Mouse (Mus musculus) adrenal gland, adult 18-20 months (tissue): ENCODE results near the gene Chchd10. TPM values are rescaled to one million over a fixed set of nuclear protein-coding genes. Genes with fewer than 3 reads are reported as not detected.

Experiments used
- DNase-seq, 2 experiments: peaks; one replicate each; pipeline ENCODE4 v3.0.0; 2021 to 2022; ENCODE audit warnings: low spot score in 2 of 2
- total RNA-seq, 2 experiments: library from RNA; stranded (reverse); gene quantifications; 1 replicate in 1 of 2; 2 replicates in 1 of 2; pipeline ENCODE4 v1.2.3; 2021

Chchd10 gene
- total RNA-seq, 2 experiments from 2014 or later, result 918 to 1,521 TPM

GRCm38 (mm10) chr10:75948079-75948478 lies 15.1 kb downstream of the Chchd10 start:
- DNase-seq, result no peak

GRCm38 (mm10) chr10:75949053-75950045 lies 16.4 kb downstream of the Chchd10 start:
- DNase-seq, result no peak

GRCm38 (mm10) chr10:75950791-75951210 lies 17.9 kb downstream of the Chchd10 start:
- DNase-seq, result no peak

- peak in 1 of 2 experiments; percentile 52 for DNase-seq
These were observed 18.6 kb downstream of the Chchd10 start for GRCm38 (mm10) chr10:75951424-75952050.

GRCm38 (mm10) chr10:75954381-75954811 lies 21.5 kb downstream of the Chchd10 start, which contains the start of gene Gm5134:
Gene Gm5134 (plus strand): TSS chr10:75954514.
- no peak for DNase-seq

- DNase-seq, result no peak
These were observed 40.9 kb downstream of the Chchd10 start for GRCm38 (mm10) chr10:75973846-75974245.

- peak in 1 of 2 experiments; percentile 12 for DNase-seq
These were observed 42.3 kb downstream of the Chchd10 start for GRCm38 (mm10) chr10:75975216-75975615.

GRCm38 (mm10) chr10:75978119-75978834 lies 45.3 kb downstream of the Chchd10 start:
- no peak for DNase-seq

GRCm38 (mm10) chr10:75978835-75979157 lies 45.9 kb downstream of the Chchd10 start:
- no peak for DNase-seq

- no peak for DNase-seq
These were observed 46.5 kb downstream of the Chchd10 start for GRCm38 (mm10) chr10:75979432-75979831.

Other genes with a start within 250 kb of the Chchd10 start
- 10 to 100 TPM; 25.8 to 32.3 TPM for gene Cabin1, start 168.8 kb upstream of the Chchd10 start, total RNA-seq
- 100 to 1,000 TPM; 137 to 153 TPM for gene Ddt, start 159.7 kb upstream of the Chchd10 start, total RNA-seq
- not detected for gene Gm20441, start 152.2 kb upstream of the Chchd10 start, total RNA-seq
- 10 to 100 TPM; 19.5 to 30.6 TPM for gene Gstt3, start 151.7 kb upstream of the Chchd10 start, total RNA-seq
- 10 to 100 TPM; 57.9 to 82.4 TPM for gene Gstt1, start 134.5 kb upstream of the Chchd10 start, total RNA-seq
- not detected for gene Gstt4, start 110.6 kb upstream of the Chchd10 start, total RNA-seq
- gene Gstt2, start 95.7 kb upstream of the Chchd10 start, total RNA-seq, result 10 to 100 TPM; 25.5 to 31.1 TPM
- 100 to 1,000 TPM; 221 to 268 TPM for gene Mif, start 72.9 kb upstream of the Chchd10 start, total RNA-seq
- gene Derl3, start 39.7 kb upstream of the Chchd10 start, total RNA-seq, result 1 to 10 TPM; 1.4 to 2.3 TPM
- gene Smarcb1, start 11.5 kb upstream of the Chchd10 start, total RNA-seq, result 10 to 100 TPM; 64.4 to 70.6 TPM
- gene Mmp11, start 3.4 kb downstream of the Chchd10 start, total RNA-seq, result 1 to 10 TPM; 5.4 to 5.7 TPM
- under 1 TPM; 0.63 to 0.64 TPM for gene Gm867, start 7.5 kb downstream of the Chchd10 start, total RNA-seq
- not detected for gene Vpreb3, start 9.9 kb downstream of the Chchd10 start, total RNA-seq
- not detected for gene Gm5134, start 21.4 kb downstream of the Chchd10 start, total RNA-seq
- gene Zfp280b, start 99.5 kb downstream of the Chchd10 start, total RNA-seq, result 1 to 10 TPM; 5.8 to 6.9 TPM
- not detected for gene Slc5a4b, start 177.8 kb downstream of the Chchd10 start, total RNA-seq
- gene Slc5a4a, start 214.3 kb downstream of the Chchd10 start, total RNA-seq, result not detected